Mouse (Mus musculus) embryonic fibroblast, embryonic 13.5 days (primary cell): ENCODE results near the gene D13Ertd608e. TPM values are rescaled to one million over a fixed set of nuclear protein-coding genes. Genes with fewer than 3 reads are reported as not detected.
"Not testable (repeated sequence)": the region's sequence is repeated elsewhere in the genome, so short reads cannot be mapped to it uniquely, and the experiment has no call there.

ENCODE experiments used
- H3K27ac ChIP-seq: 2 replicates; pipeline ENCODE4 v1.5.1; 2012; ENCODE audit warnings: low read length, control low read depth, inconsistent platforms; ENCODE audit not compliant: insufficient read depth
- H3K4me1 ChIP-seq: 2 replicates; pipeline ENCODE4 v1.6.1; 2011; ENCODE audit warnings: low read length; ENCODE audit not compliant: control insufficient read depth, insufficient read depth
- H3K4me3 ChIP-seq: 2 replicates; pipeline ENCODE4 v1.5.1; 2011; ENCODE audit warnings: mild to moderate bottlenecking, control low read depth, low read length; ENCODE audit not compliant: insufficient read depth
- CTCF ChIP-seq: IDR thresholded peaks from 2 replicates; pipeline ENCODE4 v1.5.1; 2011; ENCODE audit warnings: mild to moderate bottlenecking, control low read depth, low read length, moderate library complexity, borderline replicate concordance; ENCODE audit not compliant: insufficient read depth
- POLR2A ChIP-seq: IDR thresholded peaks from 2 replicates; pipeline ENCODE4 v1.6.1; 2011; ENCODE audit warnings: low read depth, mild to moderate bottlenecking, control low read depth, low read length, moderate library complexity
- polyA plus RNA-seq: library from polyadenylated mRNA; stranded (reverse); fragments of >200 nt; gene quantifications from 2 replicates; pipeline ENCODE4 v1.2.4, GENCODE M21; 2011; ENCODE audit warnings: low read depth; ENCODE audit not compliant: missing spikeins, insufficient read length

The D13Ertd608e gene
- polyA plus RNA-seq, 1 experiment = not detected

DNA sequence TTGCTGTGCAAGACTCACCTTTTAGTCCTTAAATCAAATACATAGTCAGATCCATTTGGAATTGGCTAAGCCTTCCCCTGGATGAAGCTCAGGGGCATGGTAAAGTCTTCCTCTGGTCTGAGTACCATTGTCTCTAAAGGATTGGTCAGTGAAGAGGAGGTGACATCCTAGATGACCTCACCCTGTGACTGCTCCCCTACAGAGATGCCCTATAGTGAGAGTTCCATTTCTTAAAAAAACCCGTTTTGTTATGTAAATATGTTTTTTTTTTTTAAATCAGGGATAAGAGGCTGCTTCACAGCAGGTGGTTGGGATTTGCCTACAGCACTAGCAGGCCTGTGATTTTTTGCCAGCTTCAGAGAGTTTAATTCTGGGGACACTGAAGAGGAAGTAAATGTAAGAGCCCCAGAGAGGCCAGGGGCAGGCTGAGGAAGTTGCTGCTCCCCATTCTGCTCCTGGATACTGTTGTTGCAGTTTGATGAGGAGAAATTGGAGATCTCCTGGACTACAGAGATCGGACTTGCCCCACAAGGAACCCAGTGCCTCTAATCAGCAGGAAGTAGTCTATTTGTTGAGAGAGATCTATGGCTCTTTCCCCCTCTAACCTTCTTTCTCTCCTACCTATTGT lies 18.1 kb upstream of the D13Ertd608e start:
- H3K27ac ChIP-seq = no peak overlapping the region
- no peak for TF ChIP-seq CTCF
- TF ChIP-seq POLR2A = no peak
- H3K4me3 ChIP-seq = no peak overlapping the region
- H3K4me1 ChIP-seq = no peaks in the 10 kb centered on the region

DNA sequence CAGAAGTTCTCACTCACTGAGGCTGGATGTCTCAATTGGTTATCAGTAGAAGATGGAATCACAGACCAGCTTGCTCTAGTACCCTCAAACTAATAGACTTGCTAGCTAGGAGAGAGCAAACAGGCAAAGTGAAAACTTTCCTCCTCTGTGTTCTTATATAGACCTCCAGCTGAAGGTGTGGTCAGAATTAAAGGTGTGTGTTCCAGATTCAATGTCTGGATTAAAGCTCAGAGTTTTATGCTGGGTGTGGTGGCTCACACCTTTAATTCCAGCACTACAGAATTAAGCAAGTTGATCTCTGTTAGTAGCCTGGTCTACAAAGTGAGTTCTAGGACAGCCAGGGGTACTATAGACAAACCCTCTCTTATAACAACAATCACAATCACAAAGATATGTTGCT lies 5.7 kb upstream of the D13Ertd608e start, which contains the start of gene AF067063:
AF067063 (minus strand) TSS at position 101 of the 400 bp plus-strand sequence.
- H3K4me3 ChIP-seq, H3K4me1 ChIP-seq, H3K27ac ChIP-seq: not testable (repeated sequence)

DNA sequence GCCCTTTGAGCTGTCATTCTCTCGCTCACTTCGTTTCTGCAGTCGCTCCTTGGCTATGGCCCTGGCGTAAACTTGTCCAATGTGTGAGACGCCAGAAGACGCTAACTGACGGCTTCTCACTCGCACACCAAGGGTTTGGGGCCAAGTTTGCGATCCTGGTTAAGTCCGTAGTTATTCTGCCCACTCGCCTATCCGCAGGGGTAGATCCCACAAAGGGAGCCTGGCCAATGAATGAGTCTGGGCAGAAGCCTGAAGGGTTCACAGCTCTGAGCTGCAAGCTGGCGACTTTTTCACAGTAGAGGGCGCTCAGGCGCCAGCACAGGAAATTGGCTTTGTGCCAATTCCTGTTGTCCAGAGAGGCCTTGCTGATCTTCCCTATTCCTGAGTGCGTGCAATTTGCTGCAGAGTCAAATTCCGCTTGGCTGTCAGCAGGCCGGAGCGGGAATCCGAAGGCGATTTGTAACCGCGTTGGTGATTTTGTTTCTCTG lies 562 bp downstream of the D13Ertd608e start:
- H3K4me3 ChIP-seq, H3K27ac ChIP-seq, H3K4me1 ChIP-seq: not testable (repeated sequence)

DNA sequence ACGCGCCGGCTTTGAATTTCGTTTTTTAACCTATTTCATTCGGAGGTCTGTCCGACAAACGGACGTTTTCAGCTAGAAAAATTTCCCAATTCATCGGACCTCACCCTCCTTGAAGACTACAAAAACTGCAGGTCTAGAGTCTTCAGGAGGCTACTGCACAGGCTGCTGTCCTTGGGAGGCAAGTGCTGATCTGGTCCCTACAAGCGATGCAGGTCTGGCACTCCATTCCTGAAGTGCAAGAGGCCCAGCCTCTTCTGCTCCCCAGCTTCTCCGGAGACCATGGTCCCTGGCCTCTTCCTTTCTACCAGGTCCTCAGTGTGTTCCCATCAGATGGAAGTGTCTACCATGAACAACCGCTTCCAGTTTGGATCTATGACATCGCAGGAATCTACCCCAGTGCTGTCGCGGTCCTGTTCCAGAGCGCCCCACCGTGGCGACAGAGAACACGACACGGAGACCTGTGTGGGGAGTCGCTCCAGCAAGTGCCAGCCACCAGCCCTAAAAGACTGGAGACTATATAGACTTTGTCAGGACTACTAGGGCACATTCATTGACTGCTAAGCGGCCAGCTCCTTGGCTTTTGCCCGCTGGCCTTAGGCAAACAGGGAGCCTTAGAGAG lies 2.0 kb downstream of the D13Ertd608e start:
- not testable (repeated sequence) for H3K4me3 ChIP-seq, H3K4me1 ChIP-seq, H3K27ac ChIP-seq

DNA sequence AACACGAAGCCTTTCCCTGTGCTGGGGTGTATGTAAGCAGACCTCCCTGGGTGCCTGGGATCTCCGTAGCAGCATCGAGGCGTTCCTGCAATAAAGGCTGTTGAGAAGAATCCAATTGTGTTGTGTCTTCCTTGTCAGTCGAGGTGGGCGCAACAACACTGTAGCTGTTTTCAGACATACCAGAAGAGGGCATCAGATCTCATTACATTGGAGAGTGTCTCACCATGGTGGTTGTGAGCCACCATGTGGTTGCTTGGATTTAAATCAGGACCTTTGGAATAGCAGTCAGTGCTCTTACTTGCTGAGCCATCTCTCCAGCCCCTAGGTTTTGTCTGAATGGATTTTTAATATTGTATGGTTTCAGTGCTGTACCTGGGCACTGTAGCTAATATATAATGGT lies 4.2 kb downstream of the D13Ertd608e start:
- not testable (repeated sequence) for H3K4me1 ChIP-seq, H3K4me3 ChIP-seq, H3K27ac ChIP-seq

DNA sequence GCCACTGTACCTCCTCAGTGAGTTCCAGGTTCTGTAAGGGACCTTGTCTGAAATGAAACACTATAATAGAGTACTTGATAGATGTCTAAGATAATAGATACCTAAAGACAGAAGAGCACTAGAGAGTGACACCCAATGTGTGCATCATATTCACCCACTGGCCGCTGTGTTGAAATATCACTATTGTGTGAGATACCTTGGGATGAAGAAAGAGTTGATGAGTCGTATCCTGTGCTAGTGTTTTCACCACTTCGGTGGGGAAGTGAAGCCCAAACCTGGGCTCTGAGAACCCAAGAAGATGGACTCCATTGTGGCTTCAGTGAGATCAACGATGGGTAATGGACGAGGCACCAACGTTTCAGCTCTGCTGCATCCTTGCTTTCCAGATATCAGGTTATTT lies 26.6 kb downstream of the D13Ertd608e start:
- not testable (repeated sequence) for H3K4me3 ChIP-seq, H3K27ac ChIP-seq, H3K4me1 ChIP-seq

DNA sequence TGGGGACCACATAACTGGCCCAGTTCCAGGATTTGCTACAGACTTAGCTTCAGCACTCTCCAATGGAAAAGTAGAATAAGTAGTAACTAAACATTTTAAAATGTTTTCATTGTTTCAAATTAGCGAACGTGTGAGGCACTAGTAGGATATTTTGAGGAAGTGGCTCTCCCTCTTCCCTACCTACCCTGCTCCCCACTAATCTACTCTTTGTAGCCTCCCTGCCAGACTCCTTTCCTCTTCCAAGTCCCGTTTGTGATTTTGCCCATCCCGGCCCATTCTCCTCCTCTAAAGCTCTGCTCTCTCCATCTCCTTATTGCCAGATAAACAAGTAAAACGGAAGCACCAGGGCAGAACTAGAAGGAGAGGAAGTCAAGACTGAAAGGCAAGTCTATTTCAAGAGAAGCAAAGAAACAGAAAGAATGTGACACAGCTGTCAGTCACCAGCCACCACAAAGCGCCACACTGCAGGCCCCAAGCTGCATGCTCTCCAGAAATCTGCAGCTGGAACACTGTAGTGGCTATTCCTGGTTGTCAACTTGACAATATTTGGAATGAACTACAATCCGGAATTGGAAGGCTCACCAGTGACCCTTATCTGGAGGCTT lies 28.7 kb downstream of the D13Ertd608e start:
- H3K4me3 ChIP-seq, H3K4me1 ChIP-seq, H3K27ac ChIP-seq: not testable (repeated sequence)

DNA sequence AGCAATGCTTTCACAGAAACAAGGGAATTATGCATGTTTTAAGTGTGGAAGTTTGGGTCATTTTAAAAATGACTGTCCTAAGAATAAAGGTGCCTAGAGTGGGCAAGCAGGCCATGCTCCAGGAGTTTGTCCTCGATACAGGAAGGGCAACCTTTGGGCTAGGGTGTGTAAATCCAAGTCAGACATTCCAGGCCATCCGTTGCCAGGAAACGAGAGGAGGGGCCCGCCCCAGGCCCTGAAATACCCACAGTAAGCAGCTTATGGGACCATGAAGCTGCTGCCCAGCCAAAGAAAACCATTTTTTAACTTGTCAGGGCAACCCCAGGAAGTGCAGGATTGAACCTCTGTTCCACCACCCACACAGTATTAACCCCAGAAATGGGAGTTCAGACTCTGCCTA lies 51.1 kb downstream of the D13Ertd608e start:
- not testable (repeated sequence) for H3K27ac ChIP-seq, H3K4me1 ChIP-seq, H3K4me3 ChIP-seq

DNA sequence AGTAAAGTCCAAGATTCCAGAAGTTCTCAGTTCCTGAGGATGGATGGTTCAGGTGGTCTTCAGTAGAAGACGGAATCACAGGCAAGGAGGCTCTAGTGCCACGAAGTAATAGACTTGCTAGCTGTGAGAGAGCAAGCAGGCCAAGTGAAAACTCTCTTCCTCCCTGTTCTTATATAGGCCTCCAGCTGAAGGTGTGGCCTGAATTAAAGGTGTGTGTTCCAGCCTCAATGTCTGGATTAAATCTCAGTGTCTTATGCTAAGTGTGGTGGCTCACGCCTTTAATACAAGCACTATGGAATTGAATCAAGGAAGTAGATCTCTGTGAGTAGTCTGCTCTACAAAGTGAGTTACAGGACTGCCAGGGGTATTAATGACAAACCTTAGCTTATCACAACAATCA lies 58.9 kb downstream of the D13Ertd608e start, which contains the start of gene Tcstv1:
Tcstv1 (minus strand) TSS at position 101 of the 400 bp plus-strand sequence.
- not testable (repeated sequence) for H3K4me3 ChIP-seq, H3K27ac ChIP-seq, H3K4me1 ChIP-seq

Other genes starting within 250 kb of the D13Ertd608e start
- gene Ccl28, start 212.2 kb upstream of the D13Ertd608e start, polyA plus RNA-seq = 1.7 and 1.9 TPM in 2 replicates
- gene Hmgcs1, start 145.6 kb upstream of the D13Ertd608e start, polyA plus RNA-seq = 166 and 168 TPM in 2 replicates
- gene Nim1k, start 80.1 kb upstream of the D13Ertd608e start, polyA plus RNA-seq = 1.3 and 1.9 TPM in 2 replicates
- gene Zfp131, start 45.1 kb upstream of the D13Ertd608e start, polyA plus RNA-seq = 57.8 and 64.5 TPM in 2 replicates
- gene AF067063, start 5.8 kb upstream of the D13Ertd608e start, polyA plus RNA-seq = not detected in 2 replicates
- not detected in 2 replicates for gene Tcstv1, start 58.8 kb downstream of the D13Ertd608e start, polyA plus RNA-seq
- gene Gm21761, start 93.3 kb downstream of the D13Ertd608e start, polyA plus RNA-seq = not detected in 2 replicates
- not detected in 2 replicates for gene B020031M17Rik, start 114.8 kb downstream of the D13Ertd608e start, polyA plus RNA-seq
- gene Gm36079, start 191.0 kb downstream of the D13Ertd608e start, polyA plus RNA-seq = not detected in 2 replicates
- gene Gm21188, start 216.2 kb downstream of the D13Ertd608e start, polyA plus RNA-seq = not detected in 2 replicates